Mouse (Mus musculus): Measurements from ENCODE around the gene Cpa1. TPM values are rescaled to one million over a fixed set of nuclear protein-coding genes. Genes with fewer than 3 reads are reported as not detected.

The Cpa1 gene
- polyA plus RNA-seq, 1 experiment from 2014 or later = 732 TPM

Other genes starting within 250 kb of the Cpa1 start
- 40.2 and 43.5 TPM in 2 replicates for gene Zc3hc1, start 248.2 kb upstream of the Cpa1 start, polyA plus RNA-seq (2015; fragmentation: Nextera tagmentation; extraction: Ambion mirVana)
- gene Klhdc10, start 237.3 kb upstream of the Cpa1 start, polyA plus RNA-seq (2015; fragmentation: Nextera tagmentation; extraction: Ambion mirVana) = 16.8 and 20.8 TPM in 2 replicates
- 28.5 and 33.7 TPM in 2 replicates for gene Tmem209, start 129.4 kb upstream of the Cpa1 start, polyA plus RNA-seq (2015; fragmentation: Nextera tagmentation; extraction: Ambion mirVana)
- 0.09 TPM in 1 of 2 replicates, not detected in the other for gene Ssmem1, start 129.4 kb upstream of the Cpa1 start, polyA plus RNA-seq (2015; fragmentation: Nextera tagmentation; extraction: Ambion mirVana)
- gene Cpa2, start 97.6 kb upstream of the Cpa1 start, polyA plus RNA-seq (2015; fragmentation: Nextera tagmentation; extraction: Ambion mirVana) = 765 and 1,219 TPM in 2 replicates
- 0.83 TPM in 2 replicates for gene Cpa4, start 70.8 kb upstream of the Cpa1 start, polyA plus RNA-seq (2015; fragmentation: Nextera tagmentation; extraction: Ambion mirVana)
- 0.14 and 0.21 TPM in 2 replicates for gene Cpa5, start 28.2 kb upstream of the Cpa1 start, polyA plus RNA-seq (2015; fragmentation: Nextera tagmentation; extraction: Ambion mirVana)
- gene Cep41, start 54.5 kb downstream of the Cpa1 start, polyA plus RNA-seq (2015; fragmentation: Nextera tagmentation; extraction: Ambion mirVana) = 10.0 and 11.5 TPM in 2 replicates
- 780 and 950 TPM in 2 replicates for gene Mest, start 84.3 kb downstream of the Cpa1 start, polyA plus RNA-seq (2015; fragmentation: Nextera tagmentation; extraction: Ambion mirVana)

Data from stomach, embryonic 15.5 days (tissue).